Mouse (Mus musculus) C2C12 (cell line): ENCODE measurements around the gene Ripor3. TPM values are rescaled to one million over a fixed set of nuclear protein-coding genes. Genes with fewer than 3 reads are reported as not detected.

Experiments
- H3K27me3 ChIP-seq: one replicate; pipeline ENCODE4 v1.6.1; 2011; ENCODE audit not compliant: control insufficient read depth, insufficient read depth, insufficient read length
- H3K36me3 ChIP-seq: one replicate; pipeline ENCODE4 v1.6.1; 2011; ENCODE audit not compliant: control insufficient read depth, insufficient read depth
- H3K4me3 ChIP-seq: one replicate; pipeline ENCODE4 v1.5.1; 2011; ENCODE audit warnings: mild to moderate bottlenecking, control low read depth; ENCODE audit not compliant: poor library complexity, insufficient read depth, severe bottlenecking
- H3K79me2 ChIP-seq: one replicate; pipeline ENCODE4 v1.6.1; 2011; ENCODE audit not compliant: control insufficient read depth, insufficient read depth
- H3K79me3 ChIP-seq: one replicate; pipeline ENCODE4 v1.6.1; 2011; ENCODE audit warnings: low read depth, control low read depth
- H3ac ChIP-seq: one replicate; pipeline ENCODE3; 2011; ENCODE audit warnings: low read depth; ENCODE audit not compliant: control insufficient read depth, insufficient read length
- CEBPB ChIP-seq: IDR thresholded peaks from one replicate; pipeline ENCODE4 v1.6.1; 2011; ENCODE audit warnings: low read depth, mild to moderate bottlenecking, control low read depth, moderate library complexity
- CTCF ChIP-seq: IDR thresholded peaks from one replicate; pipeline ENCODE4 v1.5.1; 2011; ENCODE audit not compliant: control insufficient read depth, insufficient read depth, insufficient read length
- FOSL1 ChIP-seq: IDR thresholded peaks from one replicate; pipeline ENCODE4 v1.8.0; 2011; ENCODE audit warnings: mild to moderate bottlenecking, low read length; ENCODE audit not compliant: poor library complexity, insufficient read depth, severe bottlenecking
- MAX ChIP-seq: IDR thresholded peaks from one replicate; pipeline ENCODE4 v1.6.1; 2011; ENCODE audit warnings: mild to moderate bottlenecking, control low read depth
- MYOD1 ChIP-seq: IDR thresholded peaks from one replicate; pipeline ENCODE4 v1.6.1; 2011; ENCODE audit warnings: low read depth; ENCODE audit not compliant: control insufficient read depth, insufficient read length
- MYOG ChIP-seq: IDR thresholded peaks from one replicate; pipeline ENCODE4 v1.6.1; 2011; ENCODE audit not compliant: control insufficient read depth, insufficient read length; ENCODE audit errors: extremely low read depth
- USF1 ChIP-seq: IDR thresholded peaks from one replicate; pipeline ENCODE4 v1.6.1; 2011; ENCODE audit warnings: low read depth, mild to moderate bottlenecking, control low read depth, moderate library complexity
- polyA plus RNA-seq: library from polyadenylated mRNA; unstranded; fragments of >200 nt; fragmentation: generic; extraction: Trizol; gene quantifications from one replicate; pipeline ENCODE4 v1.2.1, GENCODE M21; 2012; ENCODE audit warnings: missing spikeins

Gene Ripor3
- polyA plus RNA-seq, 1 experiment, result 0.04 TPM

GRCm38 (mm10) chr2:167930975-167931374 is 79.4 kb downstream of the Ripor3 start:
- no peak overlapping the region for H3K4me3 ChIP-seq
- no peak for TF ChIP-seq FOSL1
- no peak for TF ChIP-seq MAX
- no peak for TF ChIP-seq USF1
- TF ChIP-seq MYOG, result no peak
- no peak for TF ChIP-seq CTCF
- no peak for TF ChIP-seq MYOD1
- TF ChIP-seq CEBPB, result no peak
- H3K27me3 ChIP-seq, result no peaks in the 10 kb centered on the region
- H3K79me3 ChIP-seq, result peaks cover 35% of the 10 kb centered on the region
- peaks cover 37% of the 10 kb centered on the region for H3K79me2 ChIP-seq
- no peaks in the 10 kb centered on the region for H3K36me3 ChIP-seq
- H3ac ChIP-seq, result no peak overlapping the region

Other genes with a start within 250 kb of the Ripor3 start
- 64.6 TPM for gene Ptpn1, start 78.6 kb downstream of the Ripor3 start, polyA plus RNA-seq
- 0.33 TPM for gene Pard6b, start 70.4 kb upstream of the Ripor3 start, polyA plus RNA-seq
- gene Adnp, start 196.5 kb upstream of the Ripor3 start, polyA plus RNA-seq, result 7.3 TPM
- 17.1 TPM for gene Gm20716, start 219.7 kb upstream of the Ripor3 start, polyA plus RNA-seq
- 14.0 TPM for gene Dpm1, start 220.0 kb upstream of the Ripor3 start, polyA plus RNA-seq
- 9.9 TPM for gene Mocs3, start 220.0 kb upstream of the Ripor3 start, polyA plus RNA-seq